ENCODE assay signal across 8 mouse cellular contexts in genomic region chr11:93097941-93098828, GRCm38 (mm10). TPM values are rescaled to one million over a fixed set of nuclear protein-coding genes. Genes with fewer than 3 reads are reported as not detected.
DNase-seq lines count a peak whose midpoint lies in the region; ATAC-seq and TF ChIP-seq lines count a peak whose summit lies in the region.

TSS of gene Car10 (plus strand) at chr11:93098028.

- intact Hi-C loops in heart, postnatal 36 days (cut with DNase I): no loop called here

- no peak for TF ChIP-seq CTCF in brain, embryonic 14.5 days (IDR thresholded peaks at IDR 0.05; ENCODE audit: borderline replicate concordance, extremely low read depth, insufficient read depth, insufficient read length)

- H3K4me1 ChIP-seq in heart, embryonic 11.5 days (ENCODE audit: control insufficient read depth, insufficient read depth, low read length): 0 out of 2 replicates have a peak, but pooled peaks cover 4% of the 10 kb centered on the region
- peaks cover 18% of the 10 kb centered on the region for H3K4me1 ChIP-seq in forebrain, embryonic 13.5 days
- H3K4me1 ChIP-seq in neural tube, embryonic 14.5 days (ENCODE audit: control insufficient read depth, insufficient read depth, low read length): peaks cover 3% of the 10 kb centered on the region; the same call in 1 of the 2 replicates

- H3K27me3 ChIP-seq in heart, embryonic 11.5 days (ENCODE audit: control insufficient read depth, insufficient read depth, low read length): peaks cover 58% of the 10 kb centered on the region
- peaks cover 68% of the 10 kb centered on the region for H3K27me3 ChIP-seq in forebrain, embryonic 13.5 days
- H3K27me3 ChIP-seq in neural tube, embryonic 14.5 days (ENCODE audit: control insufficient read depth, insufficient read depth, low read length): peaks cover 12% of the 10 kb centered on the region; the same call in 1 of the 2 replicates

- peak within 1 kb of the TSS; percentile 44 for H3K4me3 ChIP-seq in heart, embryonic 11.5 days (ENCODE audit: low read depth, low read length)
- peak within 1 kb of the TSS; percentile 55 for H3K4me3 ChIP-seq in forebrain, embryonic 13.5 days
- H3K4me3 ChIP-seq in neural tube, embryonic 14.5 days (ENCODE audit: low read depth, low read length): peak within 1 kb of the TSS; percentile 61

- no peak for DNase-seq in heart, postnatal 36 days
- peak; percentile 60 for DNase-seq in brain, embryonic 14.5 days (ENCODE audit: low read depth)
- peak; percentile 40 to 59 for DNase-seq in layer of hippocampus, postnatal 36 days
- DNase-seq in natural killer cell, adult 2 months (ENCODE audit: low spot score in 2 of 2): no peak

- H3K4me2 ChIP-seq in heart, embryonic 11.5 days: peak within 1 kb of the TSS; percentile 68
- H3K4me2 ChIP-seq in forebrain, embryonic 13.5 days: peak within 1 kb of the TSS; percentile 92
- peak within 1 kb of the TSS; percentile 83 for H3K4me2 ChIP-seq in neural tube, embryonic 14.5 days (ENCODE audit: low read depth, low read length)

- no peaks in the 10 kb centered on the region for H3K36me3 ChIP-seq in heart, embryonic 11.5 days (ENCODE audit: control insufficient read depth, insufficient read depth, low read length)
- no peaks in the 10 kb centered on the region for H3K36me3 ChIP-seq in forebrain, embryonic 13.5 days (ENCODE audit: poor library complexity, severe bottlenecking)
- no peaks in the 10 kb centered on the region for H3K36me3 ChIP-seq in neural tube, embryonic 14.5 days (ENCODE audit: control insufficient read depth, insufficient read depth, low read length)

- no peak for ATAC-seq in heart, embryonic 11.5 days (replicated peaks; ENCODE audit: insufficient number of reproducible peaks, low FRiP score, low TSS enrichment)
- peak; percentile 75 for ATAC-seq in forebrain, embryonic 13.5 days
- ATAC-seq in neural tube, embryonic 14.5 days (ENCODE audit: low read depth): peak; percentile 62
- ATAC-seq in megakaryocyte-erythroid progenitor cell, adult 5-6 weeks (replicated peaks; ENCODE audit: low FRiP score, low TSS enrichment, poor library complexity, severe bottlenecking): no peak

- WGBS in heart, embryonic 11.5 days (ENCODE audit: insufficient replicate concordance): 1% methylated on average over 46 of the region's 48 CpGs
- WGBS in forebrain, embryonic 13.5 days: under 1% methylated on average over 46 of the region's 48 CpGs
- WGBS in neural tube, embryonic 14.5 days: under 1% methylated on average over 45 of the region's 48 CpGs

- no peaks in the 10 kb centered on the region for H3K9me3 ChIP-seq in heart, embryonic 11.5 days (replicated peaks; ENCODE audit: control insufficient read depth, low read length)
- no peaks in the 10 kb centered on the region for H3K9me3 ChIP-seq in forebrain, embryonic 13.5 days (replicated peaks)
- no peaks in the 10 kb centered on the region for H3K9me3 ChIP-seq in neural tube, embryonic 14.5 days (ENCODE audit: control insufficient read depth, low read length)

- H3K27ac ChIP-seq in heart, embryonic 11.5 days (ENCODE audit: low read depth, low read length): no peak within 1 kb of the TSS
- H3K27ac ChIP-seq in forebrain, embryonic 13.5 days: no peak within 1 kb of the TSS
- peak within 1 kb of the TSS; percentile 78 for H3K27ac ChIP-seq in neural tube, embryonic 14.5 days (ENCODE audit: low read depth, low read length)

- no peak for TF ChIP-seq POLR2A in brain, embryonic 14.5 days (IDR thresholded peaks at IDR 0.05; ENCODE audit: borderline replicate concordance, extremely low read depth, insufficient read depth, insufficient read length, poor library complexity, severe bottlenecking)

- H3K9ac ChIP-seq in heart, embryonic 11.5 days (ENCODE audit: low read depth, low read length): no peak within 1 kb of the TSS
- H3K9ac ChIP-seq in forebrain, embryonic 13.5 days: peak within 1 kb of the TSS; percentile 64
- peak within 1 kb of the TSS; percentile 69 for H3K9ac ChIP-seq in neural tube, embryonic 14.5 days (replicated peaks; ENCODE audit: low read depth, low read length)

RNA-seq across cellular contexts. Expression of gene Car10, which starts in this region (rescaled TPM):
- polyA plus RNA-seq in heart, embryonic 11.5 days (2014; fragmentation: Nextera tagmentation; extraction: Ambion mirVana): 0.35 and 0.44 TPM in 2 replicates
- not detected for total RNA-seq in heart, postnatal 36 days (2021)
- 11.7 and 28.5 TPM in 2 replicates for polyA plus RNA-seq in brain, embryonic 14.5 days (2012; rRNA removed)
- polyA plus RNA-seq in forebrain, embryonic 13.5 days (2015; fragmentation: Nextera tagmentation; extraction: Ambion mirVana): 4.1 and 6.0 TPM in 2 replicates
- total RNA-seq in layer of hippocampus, postnatal 36 days (2021): 10 to 100 TPM; 36.6 to 36.8 TPM
- 67.4 and 78.8 TPM in 2 replicates for polyA plus RNA-seq in neural tube, embryonic 14.5 days (2014; fragmentation: Nextera tagmentation; extraction: Ambion mirVana)
- total RNA-seq in megakaryocyte-erythroid progenitor cell, adult 5-6 weeks (2014; fragmentation: Nextera tagmentation): not detected in 2 replicates
- not detected in 2 replicates for total RNA-seq in megakaryocyte-erythroid progenitor cell, adult 5-6 weeks (2017)

Comparison
In these comparisons a context has a peak if more than half of its experiments do, and no peak if none do; other contexts are left out.
1. RNA of gene Car10 (total RNA-seq): 36.6 to 36.8 TPM in layer of hippocampus, postnatal 36 days; not detected in heart, postnatal 36 days and not detected in megakaryocyte-erythroid progenitor cell, adult 5-6 weeks; every median in the first group is over 10 times any median in the second.
2. ATAC-seq: peak in forebrain, embryonic 13.5 days (single experiment) and neural tube, embryonic 14.5 days (single experiment); none in heart, embryonic 11.5 days (single experiment) and megakaryocyte-erythroid progenitor cell, adult 5-6 weeks (single experiment).
3. DNase-seq: peak in brain, embryonic 14.5 days (single experiment) and layer of hippocampus, postnatal 36 days (2 of 2); none in heart, postnatal 36 days (0 of 2) and natural killer cell, adult 2 months (0 of 2).
4. Peak in every context shown above with its lines, with median percentiles within 50 percentile points of each other: H3K4me2 ChIP-seq and H3K4me3 ChIP-seq.